Mouse (Mus musculus) bone marrow macrophage, adult 2 months (primary cell): ENCODE data around the gene Tenm4.

Experiments
- CTCF ChIP-seq: IDR thresholded peaks from 2 replicates; pipeline ENCODE4 v1.5.1; 2012; ENCODE audit warnings: low read depth, mild to moderate bottlenecking, low read length, moderate library complexity
- POLR2A ChIP-seq: IDR thresholded peaks from 2 replicates; pipeline ENCODE4 v1.6.1; 2012; ENCODE audit warnings: mild to moderate bottlenecking, low read depth, low read length, borderline replicate concordance

DNA sequence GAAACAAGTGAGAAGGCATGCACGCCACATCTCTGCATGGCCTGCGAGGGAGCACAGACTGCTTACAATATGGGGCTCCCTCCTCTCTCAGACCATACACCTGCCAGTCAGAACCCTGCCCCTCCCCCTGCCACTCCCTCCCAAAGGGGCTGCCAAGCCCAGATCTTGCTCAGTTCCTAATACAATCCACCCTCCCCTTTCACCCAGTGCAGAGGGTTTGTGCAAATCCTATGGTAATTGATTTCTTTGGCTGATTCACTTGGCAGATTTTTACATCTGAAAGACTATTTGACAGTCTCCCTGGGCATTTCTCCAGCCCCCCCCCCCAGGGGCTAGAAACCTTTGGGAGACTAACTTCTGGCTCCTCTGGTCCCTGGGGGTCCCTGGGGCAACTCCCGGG, 2.1 kb upstream of the Tenm4 start:
- TF ChIP-seq POLR2A (no peak), CTCF (no peak)
